31 mouse cellular contexts compared by ENCODE assay signal in the genomic region with DNA sequence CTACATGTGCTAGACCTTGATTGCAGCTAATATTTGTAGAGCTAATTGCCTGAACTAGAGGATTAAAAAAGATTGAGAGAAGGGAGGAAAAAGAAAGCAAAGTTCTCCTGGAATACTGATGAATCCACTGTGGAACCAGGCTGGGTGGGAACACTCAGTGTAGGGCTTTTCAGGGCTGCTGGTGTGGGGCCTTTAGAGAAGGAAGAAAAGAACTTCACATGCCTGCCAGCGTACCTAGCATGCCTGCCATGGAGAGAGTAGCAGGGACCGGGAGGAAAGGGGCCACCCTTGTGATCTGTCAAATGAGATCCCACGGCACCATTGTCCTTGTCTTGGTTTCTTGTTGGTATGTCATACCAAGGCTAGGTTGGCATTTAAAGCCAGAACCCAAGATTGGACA. TPM values are rescaled to one million over a fixed set of nuclear protein-coding genes. Genes with fewer than 3 reads are reported as not detected.
DNase-seq lines count a peak whose midpoint lies in the region; ATAC-seq lines count a peak whose summit lies in the region.
"Had no signal": no experiment of that assay in that cellular context is flagged by ENCODE, and none has a peak within 500 bp of the region (broad histone marks: within the 10 kb centered on the region; RNA-seq: fewer than 3 reads in every experiment).

No protein-coding gene starts in this region.

- no peaks in the 10 kb centered on the region for H3K36me3 ChIP-seq in forebrain, embryonic 10.5 days (replicated peaks)
- H3K36me3 ChIP-seq in forebrain, embryonic 12.5 days (replicated peaks): no peaks in the 10 kb centered on the region
- H3K36me3 ChIP-seq in midbrain, embryonic 12.5 days: no peaks in the 10 kb centered on the region
- no peaks in the 10 kb centered on the region for H3K36me3 ChIP-seq in midbrain, embryonic 16.5 days (ENCODE audit: control insufficient read depth, insufficient read depth, low read length)
- H3K36me3 ChIP-seq in forebrain, embryonic 15.5 days: no peaks in the 10 kb centered on the region
- H3K36me3 ChIP-seq: embryonic facial prominence, embryonic 10.5 days; embryonic facial prominence, embryonic 13.5 days; hindbrain, embryonic 12.5 days; hindbrain, embryonic 15.5 days had no signal

- no peak overlapping the region for H3K4me3 ChIP-seq in forebrain, embryonic 10.5 days
- H3K4me3 ChIP-seq in forebrain, embryonic 12.5 days (replicated peaks): no peak overlapping the region
- H3K4me3 ChIP-seq in midbrain, embryonic 12.5 days: no peak overlapping the region
- H3K4me3 ChIP-seq in midbrain, embryonic 16.5 days (ENCODE audit: low read depth, low read length): no peak overlapping the region
- no peak overlapping the region for H3K4me3 ChIP-seq in forebrain, embryonic 15.5 days
- H3K4me3 ChIP-seq: embryonic facial prominence, embryonic 10.5 days; embryonic facial prominence, embryonic 13.5 days; erythroblast, embryonic 14.5 days; gastrocnemius, adult 2 months; hindbrain, embryonic 12.5 days; hindbrain, embryonic 15.5 days had no signal

- H3K9ac ChIP-seq in forebrain, embryonic 12.5 days: no peak overlapping the region
- H3K9ac ChIP-seq in midbrain, embryonic 12.5 days (replicated peaks): no peak overlapping the region
- no peak overlapping the region for H3K9ac ChIP-seq in midbrain, embryonic 16.5 days (ENCODE audit: low read depth, low read length)
- H3K9ac ChIP-seq in forebrain, embryonic 15.5 days (replicated peaks): no peak overlapping the region
- H3K9ac ChIP-seq: embryonic facial prominence, embryonic 13.5 days; hindbrain, embryonic 12.5 days; hindbrain, embryonic 15.5 days had no signal

- H3K27ac ChIP-seq in forebrain, embryonic 10.5 days: 0 out of 2 replicates have a peak overlapping the region, but pooled peaks have one; percentile 6
- H3K27ac ChIP-seq in forebrain, embryonic 12.5 days: no peak overlapping the region
- no peak overlapping the region for H3K27ac ChIP-seq in midbrain, embryonic 12.5 days (replicated peaks)
- H3K27ac ChIP-seq in midbrain, embryonic 16.5 days (ENCODE audit: low read length): no peak overlapping the region
- peak overlapping the region; percentile 50; the same call in 1 of the 2 replicates for H3K27ac ChIP-seq in forebrain, embryonic 15.5 days (replicated peaks)
- H3K27ac ChIP-seq: embryonic facial prominence, embryonic 10.5 days; embryonic facial prominence, embryonic 13.5 days; gastrocnemius, adult 2 months; hindbrain, embryonic 12.5 days; hindbrain, embryonic 15.5 days had no signal

- WGBS in forebrain, embryonic 10.5 days: 68% methylated on average over 3 of the region's 3 CpGs
- 22% methylated on average over 3 of the region's 3 CpGs for WGBS in forebrain, embryonic 12.5 days
- 51% methylated on average over 3 of the region's 3 CpGs for WGBS in midbrain, embryonic 12.5 days
- 41% methylated on average over 3 of the region's 3 CpGs for WGBS in midbrain, embryonic 16.5 days
- 21% methylated on average over 3 of the region's 3 CpGs for WGBS in forebrain, embryonic 15.5 days

- no peak overlapping the region for H3K4me2 ChIP-seq in forebrain, embryonic 12.5 days
- H3K4me2 ChIP-seq in midbrain, embryonic 12.5 days (replicated peaks): no peak overlapping the region
- no peak overlapping the region for H3K4me2 ChIP-seq in midbrain, embryonic 16.5 days (ENCODE audit: low read length)
- no peak overlapping the region for H3K4me2 ChIP-seq in forebrain, embryonic 15.5 days (replicated peaks)
- H3K4me2 ChIP-seq: embryonic facial prominence, embryonic 13.5 days; heart, embryonic 11.5 days; hindbrain, embryonic 12.5 days; hindbrain, embryonic 15.5 days had no signal

- DNase-seq in forebrain, embryonic 10.5 days (ENCODE audit: extremely low spot score, low spot score): no peak
- no peak for DNase-seq in adrenal gland, adult (ENCODE audit: inconsistent age in 2 of 2, low spot score in 1 of 2)
- DNase-seq in adrenal gland, adult 2 months: no peak
- DNase-seq: adrenal gland, postnatal 14 days; cerebellum, adult 11-12 months; cerebellum, adult 8-10 months; cerebellum, postnatal 36 days; embryo, embryonic 11 days; gastrocnemius, adult 2 months; gastrocnemius, postnatal 14 days; heart, adult 11 months had no signal

- no peaks in the 10 kb centered on the region for H3K27me3 ChIP-seq in forebrain, embryonic 10.5 days (ENCODE audit: poor library complexity, severe bottlenecking)
- no peaks in the 10 kb centered on the region for H3K27me3 ChIP-seq in forebrain, embryonic 12.5 days
- no peaks in the 10 kb centered on the region; the same call in 1 of the 2 replicates for H3K27me3 ChIP-seq in midbrain, embryonic 12.5 days
- no peaks in the 10 kb centered on the region for H3K27me3 ChIP-seq in midbrain, embryonic 16.5 days (ENCODE audit: control insufficient read depth, insufficient read depth, low read depth, low read length)
- H3K27me3 ChIP-seq in forebrain, embryonic 15.5 days: no peaks in the 10 kb centered on the region
- H3K27me3 ChIP-seq: embryonic facial prominence, embryonic 13.5 days; hindbrain, embryonic 12.5 days; hindbrain, embryonic 15.5 days had no signal

- no peaks in the 10 kb centered on the region for H3K9me3 ChIP-seq in forebrain, embryonic 10.5 days
- H3K9me3 ChIP-seq in forebrain, embryonic 12.5 days: no peaks in the 10 kb centered on the region
- H3K9me3 ChIP-seq in midbrain, embryonic 12.5 days: no peaks in the 10 kb centered on the region
- no peaks in the 10 kb centered on the region for H3K9me3 ChIP-seq in midbrain, embryonic 16.5 days (replicated peaks; ENCODE audit: control insufficient read depth, low read length, poor library complexity, severe bottlenecking)
- H3K9me3 ChIP-seq in forebrain, embryonic 15.5 days: no peaks in the 10 kb centered on the region
- H3K9me3 ChIP-seq: embryonic facial prominence, embryonic 10.5 days; embryonic facial prominence, embryonic 13.5 days; hindbrain, embryonic 12.5 days; hindbrain, embryonic 15.5 days had no signal

- peaks cover 18% of the 10 kb centered on the region for H3K4me1 ChIP-seq in forebrain, embryonic 10.5 days
- peaks cover 15% of the 10 kb centered on the region for H3K4me1 ChIP-seq in forebrain, embryonic 12.5 days
- peaks cover 11% of the 10 kb centered on the region for H3K4me1 ChIP-seq in midbrain, embryonic 12.5 days
- H3K4me1 ChIP-seq in midbrain, embryonic 16.5 days (ENCODE audit: control insufficient read depth, insufficient read depth, low read length): no peaks in the 10 kb centered on the region
- peaks cover 12% of the 10 kb centered on the region; the same call in 1 of the 2 replicates for H3K4me1 ChIP-seq in forebrain, embryonic 15.5 days
- H3K4me1 ChIP-seq: embryonic facial prominence, embryonic 13.5 days; hindbrain, embryonic 12.5 days had no signal

- ATAC-seq in forebrain, embryonic 12.5 days (ENCODE audit: low FRiP score): no peak; the same call in 1 of the 2 replicates
- peak; percentile 60; the same call in 1 of the 2 replicates for ATAC-seq in midbrain, embryonic 12.5 days (ENCODE audit: low FRiP score, low read depth)
- no peak for ATAC-seq in midbrain, embryonic 16.5 days
- ATAC-seq in forebrain, embryonic 15.5 days (replicated peaks): no peak
- ATAC-seq: activated CD4-positive, CD25-positive, alpha-beta regulatory T cell, adult 4 months had no signal

RNA-seq across cellular contexts. Expression of gene Clrn1, which starts 4.5 kb away (rescaled TPM):
- 0.15 TPM in 1 of 2 replicates, not detected in the other for polyA plus RNA-seq in forebrain, embryonic 10.5 days (2016; fragmentation: Nextera tagmentation; extraction: Ambion mirVana)
- 0.22 and 0.35 TPM in 2 replicates for polyA plus RNA-seq in forebrain, embryonic 12.5 days (2016; fragmentation: Nextera tagmentation; extraction: Ambion mirVana)
- 0.13 and 0.27 TPM in 2 replicates for polyA plus RNA-seq in midbrain, embryonic 12.5 days (2016; fragmentation: Nextera tagmentation; extraction: Ambion mirVana)
- polyA plus RNA-seq in midbrain, embryonic 16.5 days (2015; fragmentation: Nextera tagmentation; extraction: Ambion mirVana): 0.95 and 1.0 TPM in 2 replicates
- polyA plus RNA-seq in forebrain, embryonic 15.5 days (2015; fragmentation: Nextera tagmentation; extraction: Ambion mirVana): 1.4 and 1.6 TPM in 2 replicates
- not detected for total RNA-seq in adrenal gland, adult 2 months (2021)
- not detected in 2 replicates for polyA plus RNA-seq in adrenal gland, adult 2 months (2012; rRNA removed)
- total RNA-seq: adrenal gland, adult 18-20 months; adrenal gland, postnatal 14 days; adrenal gland, postnatal 4 days; gastrocnemius, adult 2 months; gastrocnemius, postnatal 14 days; gastrocnemius, postnatal 4 days; heart, adult 8-10 months; heart, postnatal 25 days; hematopoietic stem cell, adult 5-6 weeks had no signal
- polyA plus RNA-seq: activated CD4-positive, CD25-positive, alpha-beta regulatory T cell, adult 4 months; erythroblast, embryonic 14.5 days; heart, embryonic 14.5 days; heart, postnatal 0 days; intestine, embryonic 14.5 days had no signal

Comparison
In these comparisons a context has a peak if more than half of its experiments do, and no peak if none do; other contexts are left out.
1. H3K27ac ChIP-seq: peak in forebrain, embryonic 10.5 days (single experiment) and forebrain, embryonic 15.5 days (single experiment); none in forebrain, embryonic 12.5 days (single experiment), midbrain, embryonic 12.5 days (single experiment) and midbrain, embryonic 16.5 days (single experiment).